Mouse (Mus musculus) liver, embryonic 14.5 days (tissue): Measurements from ENCODE around the gene Pdzk1. TPM values are rescaled to one million over a fixed set of nuclear protein-coding genes. Genes with fewer than 3 reads are reported as not detected.
A peak's percentile ranks its signal among the peaks of the same experiment; 100 is the strongest.

ENCODE experiments used
- ATAC-seq: fragments of 200-750 bp; cut with Nextera tagmentation; 2 replicates; pipeline ENCODE4 v1.8.0; 2017; ENCODE audit warnings: moderate number of reproducible peaks, mild to moderate bottlenecking, moderate library complexity; ENCODE audit not compliant: insufficient read depth
- DNase-seq, 3 experiments: peaks; one replicate each; pipeline ENCODE4 v3.0.0-alpha.2; 2012 to 2013; ENCODE audit warnings: low read depth in 3 of 3, low spot score in 3 of 3
- H3K27ac ChIP-seq: fragments of 300-500 bp; sonication (generic); 2 replicates; pipeline ENCODE4 v1.5.1; 2014; ENCODE audit warnings: moderate library complexity, mild to moderate bottlenecking, control low read depth, inconsistent platforms
- H3K27me3 ChIP-seq: fragments of 300-500 bp; sonication (generic); 2 replicates; pipeline ENCODE4 v1.6.1; 2014; ENCODE audit warnings: mild to moderate bottlenecking, low read length, moderate library complexity; ENCODE audit not compliant: control insufficient read depth, insufficient read depth
- H3K36me3 ChIP-seq: fragments of 300-500 bp; sonication (generic); replicated peaks from 2 replicates; pipeline ENCODE4 v1.6.1; 2014; ENCODE audit warnings: low read depth; ENCODE audit not compliant: control insufficient read depth, insufficient read depth
- H3K4me1 ChIP-seq, 2 experiments: fragments of 200-500 bp in 1 of 2; fragments of 300-500 bp in 1 of 2; sonication (generic) in 1 of 2; replicated peaks; 2 replicates each; pipeline ENCODE4 v1.6.1; 2012 to 2014; ENCODE audit warnings: antibody characterized with exemption in 1 of 2, inconsistent platforms in 1 of 2, low read length in 1 of 2; ENCODE audit not compliant: control insufficient read depth in 2 of 2, insufficient read depth in 2 of 2
- H3K4me2 ChIP-seq: fragments of 300-500 bp; sonication (generic); 2 replicates; pipeline ENCODE4 v1.6.1; 2014; ENCODE audit warnings: low read depth, mild to moderate bottlenecking, control low read depth, moderate library complexity
- H3K4me3 ChIP-seq, 2 experiments: fragments of 200-500 bp in 1 of 2; fragments of 300-500 bp in 1 of 2; sonication (generic) in 1 of 2; 2 replicates each; pipeline ENCODE4 v1.5.1; 2012 to 2014; ENCODE audit warnings: low read depth in 2 of 2, low read length in 2 of 2, mild to moderate bottlenecking in 2 of 2, control low read depth in 1 of 2, inconsistent platforms in 1 of 2, moderate library complexity in 1 of 2; ENCODE audit not compliant: insufficient read depth in 1 of 2
- H3K9ac ChIP-seq: fragments of 300-500 bp; sonication (generic); replicated peaks from 2 replicates; pipeline ENCODE4 v1.6.1; 2014; ENCODE audit warnings: mild to moderate bottlenecking, control low read depth, moderate library complexity
- H3K9me3 ChIP-seq: fragments of 300-500 bp; sonication (generic); 2 replicates; pipeline ENCODE4 v1.6.1; 2016; ENCODE audit warnings: low read length, mixed read lengths; ENCODE audit not compliant: control insufficient read depth
- CTCF ChIP-seq: IDR thresholded peaks from 2 replicates; pipeline ENCODE4 v1.5.1; 2016; ENCODE audit warnings: antibody characterized with exemption, low read depth, control low read depth
- EP300 ChIP-seq: IDR thresholded peaks from 2 replicates; pipeline ENCODE4 v1.6.1; 2016; ENCODE audit warnings: antibody characterized with exemption, low read depth
- WGBS: fragments of 180-500 bp; shearing (Covaris S2); extraction: QIAGEN DNeasy Blood & Tissue Kit; methylation state at CpG from one replicate; pipeline ENCODE4 v1.1.7; 2014; ENCODE audit not compliant: insufficient replicate concordance; 5-methylcytosine and 5-hydroxymethylcytosine counted together
- polyA plus RNA-seq, 2 experiments: library from polyadenylated mRNA; depleted of rRNA in 1 of 2; stranded (reverse) in 1 of 2; unstranded in 1 of 2; fragments of >200 nt; fragmentation: Nextera tagmentation in 1 of 2; extraction: Ambion mirVana in 1 of 2; gene quantifications; 2 replicates each; pipeline versions ENCODE4 v1.2.1 to v1.2.3; 2012 to 2014

The Pdzk1 gene
- polyA plus RNA-seq (2012; rRNA removed): 3.8 and 6.3 TPM in 2 replicates
- polyA plus RNA-seq (2014; fragmentation: Nextera tagmentation; extraction: Ambion mirVana): 11.4 and 12.3 TPM in 2 replicates

GRCm38 (mm10) chr3:96828984-96829383, at the start of gene Pdzk1, which contains the start of gene Cd160:
Gene Pdzk1, plus strand, starts transcription at chr3:96829284.
Gene Cd160, minus strand, starts transcription at chr3:96829351.
- no peak within 1 kb of the TSS for H3K9ac ChIP-seq
- no peak within 1 kb of the TSS for H3K27ac ChIP-seq
- TF ChIP-seq CTCF (no peak), EP300 (no peak)
- no peaks in the 10 kb centered on the region for H3K27me3 ChIP-seq
- H3K4me2 ChIP-seq: peak within 1 kb of the TSS; percentile 0; the same call in 1 of the 2 replicates
- ATAC-seq (no peak), DNase-seq (no peak)
- H3K4me1 ChIP-seq: no peaks in the 10 kb centered on the region; a peak in 1 of 4 replicates
- H3K4me3 ChIP-seq: 0 out of 4 replicates have a peak within 1 kb of the TSS, but pooled peaks of 1 of the 2 experiments have one; percentile 34
- 60% methylated on average over 1 of the region's 1 CpGs for WGBS
- H3K36me3 ChIP-seq: no peaks in the 10 kb centered on the region
- no peaks in the 10 kb centered on the region for H3K9me3 ChIP-seq

- H3K4me2 ChIP-seq: no peak overlapping the region
- no peak overlapping the region for H3K9ac ChIP-seq
- H3K27me3 ChIP-seq: no peaks in the 10 kb centered on the region
- H3K36me3 ChIP-seq: peaks cover 2% of the 10 kb centered on the region; the same call in 1 of the 2 replicates
- ATAC-seq: no peak
- WGBS: 78% methylated on average over 8 of the region's 8 CpGs
- no peak overlapping the region for H3K27ac ChIP-seq
- DNase-seq: no peak
- H3K4me1 ChIP-seq: peaks cover 0 to 1% of the 10 kb centered on the region in 2 experiments; a peak in 1 of 4 replicates
- no peak overlapping the region for H3K4me3 ChIP-seq
- H3K9me3 ChIP-seq: no peaks in the 10 kb centered on the region
- TF ChIP-seq EP300 (no peak), CTCF (no peak)
These were observed 46.8 kb upstream of the Pdzk1 start for GRCm38 (mm10) chr3:96782236-96782635.

GRCm38 (mm10) chr3:96787784-96788183, 41.3 kb upstream of the Pdzk1 start:
- WGBS: 39% methylated on average over 1 of the region's 1 CpGs
- DNase-seq (peak in 2 of 3 experiments; percentile 12 to 17), ATAC-seq (peak; percentile 41; the same call in 1 of the 2 replicates)
- Histone ChIP-seq H3K9ac (no peak overlapping the region), H3K4me2 (no peak overlapping the region), H3K36me3 (peaks cover 2% of the 10 kb centered on the region), H3K27ac (no peak overlapping the region), H3K4me3 (no peak overlapping the region), H3K9me3 (no peaks in the 10 kb centered on the region), H3K4me1 (no peaks in the 10 kb centered on the region), H3K27me3 (no peaks in the 10 kb centered on the region)
- TF ChIP-seq EP300 (no peak), CTCF (no peak)

- 79% methylated on average over 8 of the region's 8 CpGs for WGBS
- DNase-seq (no peak), ATAC-seq (no peak)
- Histone ChIP-seq H3K4me3 (no peak overlapping the region), H3K9ac (no peak overlapping the region), H3K27ac (no peak overlapping the region), H3K36me3 (peaks cover 2% of the 10 kb centered on the region), H3K4me1 (no peaks in the 10 kb centered on the region), H3K27me3 (no peaks in the 10 kb centered on the region), H3K4me2 (no peak overlapping the region), H3K9me3 (no peaks in the 10 kb centered on the region)
- no peak for TF ChIP-seq CTCF
- no peak for TF ChIP-seq EP300
These were observed 40.6 kb upstream of the Pdzk1 start for GRCm38 (mm10) chr3:96788506-96788905.

- Histone ChIP-seq H3K9ac (no peak overlapping the region), H3K4me1 (peaks cover 0 to 6% of the 10 kb centered on the region in 2 experiments; a peak in 2 of 4 replicates), H3K27me3 (no peaks in the 10 kb centered on the region), H3K4me2 (no peak overlapping the region), H3K36me3 (no peaks in the 10 kb centered on the region), H3K4me3 (no peak overlapping the region), H3K9me3 (no peaks in the 10 kb centered on the region), H3K27ac (no peak overlapping the region)
- WGBS: 70% methylated on average over 11 of the region's 11 CpGs
- no peak for DNase-seq
- TF ChIP-seq EP300 (no peak), CTCF (no peak)
- no peak for ATAC-seq
These were observed 28.8 kb upstream of the Pdzk1 start for GRCm38 (mm10) chr3:96800254-96800653.
